Mouse (Mus musculus) urinary bladder, adult 18-20 months (tissue): ENCODE measurements around the gene Radil.

Experiments
- DNase-seq, 2 experiments: peaks; one replicate each; pipeline ENCODE4 v3.0.0; 2022; ENCODE audit warnings: low spot score in 2 of 2, mixed read lengths in 2 of 2

Gene Radil

DNA sequence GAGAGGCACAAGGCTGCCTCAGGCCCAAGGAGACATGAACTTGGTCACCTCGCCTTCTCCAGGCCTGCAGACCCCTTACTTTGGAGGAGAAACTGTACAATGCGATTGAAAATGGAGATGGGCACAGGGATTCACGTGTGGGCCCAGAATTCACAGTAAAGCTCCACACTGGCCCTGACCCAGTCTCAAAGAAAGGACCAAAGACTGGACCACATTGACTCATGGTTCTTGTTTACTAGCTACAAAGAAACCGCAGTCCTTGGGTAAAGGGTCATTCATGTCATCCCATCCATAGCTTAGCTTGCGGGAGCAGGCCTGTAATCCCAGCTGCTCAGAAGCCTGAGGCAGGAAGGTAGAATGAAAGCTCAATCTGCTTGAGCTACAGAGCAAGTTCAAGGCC lies 67.3 kb downstream of the Radil start:
- DNase-seq, result no peak

DNA sequence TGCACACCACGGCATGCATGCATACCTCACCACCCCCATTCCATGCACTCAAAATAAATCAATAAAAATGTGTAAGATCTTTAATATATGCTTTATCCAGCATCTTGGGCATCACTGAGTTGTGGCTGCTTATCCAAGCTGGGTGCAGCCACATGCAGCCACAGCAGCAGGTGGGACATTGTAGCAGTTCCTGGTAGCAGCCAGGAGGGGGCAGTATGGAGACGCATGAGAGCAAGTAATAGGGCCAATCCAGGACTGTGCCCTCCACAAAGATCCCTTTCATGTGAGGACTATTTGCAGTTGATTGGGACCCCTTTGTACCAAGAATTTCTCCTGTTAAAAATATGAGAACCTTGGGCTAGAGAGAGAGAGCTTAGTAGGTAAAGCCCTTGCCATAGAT lies 68.4 kb downstream of the Radil start:
- DNase-seq, result no peak

DNA sequence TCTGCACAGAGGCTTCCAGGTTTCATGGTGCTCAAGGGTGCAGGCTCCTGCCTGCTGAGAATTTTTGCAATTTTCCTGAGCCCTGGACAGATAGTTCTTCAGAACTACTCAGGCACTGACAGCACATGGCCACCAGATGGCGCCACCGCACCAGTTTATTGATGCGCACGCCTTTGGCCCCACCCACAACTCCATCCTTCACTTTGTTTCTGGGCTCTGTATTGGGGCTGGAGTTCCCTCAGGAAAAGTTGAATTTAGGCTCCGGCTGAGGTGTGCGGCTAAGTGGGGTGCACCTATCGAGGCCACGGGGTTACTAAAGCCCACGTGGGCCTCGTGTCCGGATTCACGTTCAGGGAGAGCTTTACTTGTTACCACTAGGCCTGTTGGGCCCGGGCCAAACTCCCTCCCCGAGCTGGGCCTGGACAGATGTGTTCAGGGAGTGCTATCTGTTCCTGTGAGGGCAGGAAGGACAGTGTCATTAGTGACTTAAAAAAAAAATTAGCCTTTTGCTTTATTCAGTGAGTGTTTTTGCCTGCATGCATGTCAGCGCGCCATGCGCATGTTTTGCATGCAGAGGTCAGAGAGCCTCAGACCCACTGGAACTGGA lies 72.0 kb downstream of the Radil start:
- peak; percentile 55 to 65 for DNase-seq

DNA sequence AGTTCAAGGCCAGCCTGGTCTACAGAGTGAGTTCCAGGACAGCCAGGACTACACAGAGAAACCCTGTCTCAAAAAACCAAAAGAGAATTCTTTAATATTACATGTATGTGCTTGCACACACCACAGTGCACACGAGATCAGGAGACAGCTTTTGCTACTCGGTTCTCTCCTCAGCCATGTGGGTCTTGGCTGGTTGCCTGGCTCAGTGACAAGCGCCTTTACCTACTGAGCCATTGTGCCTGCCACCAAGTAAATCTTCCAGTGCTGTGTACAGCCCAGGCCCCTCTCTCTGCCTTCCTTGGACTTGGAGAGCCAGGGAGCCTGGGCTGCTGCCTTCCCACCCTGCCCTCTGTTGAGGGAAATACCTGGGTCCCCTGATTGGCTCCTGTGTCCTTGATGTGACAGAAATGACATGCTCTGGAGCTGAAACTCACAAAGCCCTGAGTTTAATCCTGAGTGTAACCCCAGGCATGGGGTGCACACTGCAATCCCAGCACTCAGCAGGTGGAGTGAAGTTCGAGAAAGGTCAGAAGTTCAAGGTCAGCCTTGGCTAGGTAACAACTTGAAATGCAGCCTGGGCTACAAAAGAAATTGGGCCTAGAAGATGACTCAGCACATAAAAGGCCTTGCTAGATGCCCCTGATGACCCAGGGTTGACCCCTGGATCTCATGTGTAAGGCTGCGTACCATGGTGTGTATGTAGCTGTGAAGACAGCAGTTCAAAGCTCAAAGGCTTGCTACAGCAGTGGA lies 72.9 kb downstream of the Radil start:
- DNase-seq, result no peak

DNA sequence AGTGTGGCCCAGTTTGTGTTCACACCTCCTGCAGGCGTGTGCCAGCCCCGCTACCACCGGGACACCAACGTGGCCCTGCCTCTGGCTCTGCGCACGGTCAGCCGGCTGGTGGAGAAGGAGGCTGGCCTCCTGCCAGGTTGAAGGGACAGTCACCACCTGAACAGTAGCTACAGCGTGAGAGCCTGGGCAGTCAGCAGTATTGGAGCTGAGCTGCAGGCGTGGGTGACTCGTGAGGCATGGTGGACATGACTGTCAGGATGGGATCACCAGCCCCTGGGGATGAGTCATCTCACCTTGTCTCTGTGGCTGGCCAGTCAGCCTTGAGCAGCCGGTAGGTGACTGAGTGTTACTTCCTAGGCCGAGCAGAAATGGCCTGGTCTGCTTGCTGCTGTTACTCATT lies 73.6 kb downstream of the Radil start:
- DNase-seq, result no peak

DNA sequence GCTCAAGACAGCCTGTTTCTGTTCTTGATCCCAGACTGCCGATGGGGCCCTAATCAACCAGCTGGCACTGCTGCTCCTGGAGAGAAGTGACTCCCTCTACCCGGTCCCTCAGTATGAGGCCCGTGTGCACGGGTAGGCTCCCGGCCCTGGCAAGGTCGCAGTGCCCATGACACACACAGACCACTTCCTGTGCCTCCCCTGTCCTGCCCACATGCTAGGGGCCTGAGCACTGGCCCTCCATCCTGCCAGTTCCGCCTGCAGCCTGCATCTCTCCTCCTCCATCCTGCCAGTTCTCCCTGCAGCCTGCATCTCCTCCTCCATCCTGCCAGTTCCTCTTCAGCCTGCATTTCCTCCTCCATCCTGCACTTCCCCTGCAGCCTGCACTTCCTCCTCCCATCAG lies 75.2 kb downstream of the Radil start:
- no peak for DNase-seq

DNA sequence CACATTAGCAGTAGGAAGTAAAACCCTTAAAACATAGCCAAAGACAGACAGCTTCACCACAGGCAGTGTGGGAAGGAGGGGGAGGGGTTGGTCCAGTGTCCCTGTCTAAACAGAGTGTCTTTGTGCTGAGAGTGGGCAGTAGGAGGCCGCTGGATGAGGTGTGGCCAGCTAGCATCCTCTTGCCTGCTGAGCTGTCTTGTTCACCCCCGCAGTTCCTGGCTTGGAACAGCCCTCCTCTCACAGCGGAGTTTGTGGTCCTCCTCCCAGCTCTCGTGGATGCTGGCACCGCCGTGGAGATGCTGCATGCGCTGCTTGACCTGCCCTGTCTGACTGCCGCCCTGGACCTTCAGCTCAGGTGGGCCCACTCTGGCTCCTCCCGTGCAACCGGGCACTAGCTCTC lies 77.2 kb downstream of the Radil start:
- DNase-seq, result no peak

DNA sequence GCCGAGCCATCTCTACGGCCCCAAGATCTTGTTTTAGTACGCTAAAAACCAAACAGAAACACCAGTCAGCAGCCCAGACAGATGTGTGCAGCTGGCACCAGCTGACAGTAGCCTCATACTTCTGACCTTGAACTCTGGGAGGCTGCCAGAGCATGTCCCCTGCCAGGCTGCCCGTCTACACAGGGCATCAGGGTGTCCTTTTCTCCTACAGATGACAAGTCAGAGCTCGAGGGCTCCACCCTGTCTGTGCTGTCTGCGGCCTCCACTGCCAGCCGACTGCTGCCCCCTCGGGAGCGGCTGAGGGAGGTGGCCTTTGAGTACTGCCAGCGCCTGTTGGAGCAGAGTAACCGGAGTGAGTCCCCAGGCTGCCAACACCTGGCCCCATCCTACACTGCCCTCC lies 81.1 kb downstream of the Radil start:
- no peak for DNase-seq

DNA sequence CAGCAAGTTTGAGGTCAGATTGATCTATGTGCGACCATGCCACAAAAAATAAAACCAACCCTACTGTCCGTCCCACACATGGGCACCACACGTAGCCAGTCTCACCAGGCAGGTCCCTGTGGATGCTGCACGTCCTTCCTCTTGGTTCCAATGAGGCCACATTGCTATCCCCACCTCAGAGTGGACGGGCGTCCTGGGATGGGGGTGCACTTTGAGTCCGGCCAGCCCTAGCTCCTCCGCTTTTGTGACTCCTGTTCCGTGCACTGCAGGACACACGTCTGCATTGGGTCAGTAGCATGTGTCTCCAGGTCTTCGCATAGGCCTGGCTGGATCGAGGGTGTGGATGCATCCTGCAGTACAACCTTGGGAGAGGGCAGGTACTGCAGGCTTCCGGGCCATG lies 82.5 kb downstream of the Radil start:
- no peak for DNase-seq

DNA sequence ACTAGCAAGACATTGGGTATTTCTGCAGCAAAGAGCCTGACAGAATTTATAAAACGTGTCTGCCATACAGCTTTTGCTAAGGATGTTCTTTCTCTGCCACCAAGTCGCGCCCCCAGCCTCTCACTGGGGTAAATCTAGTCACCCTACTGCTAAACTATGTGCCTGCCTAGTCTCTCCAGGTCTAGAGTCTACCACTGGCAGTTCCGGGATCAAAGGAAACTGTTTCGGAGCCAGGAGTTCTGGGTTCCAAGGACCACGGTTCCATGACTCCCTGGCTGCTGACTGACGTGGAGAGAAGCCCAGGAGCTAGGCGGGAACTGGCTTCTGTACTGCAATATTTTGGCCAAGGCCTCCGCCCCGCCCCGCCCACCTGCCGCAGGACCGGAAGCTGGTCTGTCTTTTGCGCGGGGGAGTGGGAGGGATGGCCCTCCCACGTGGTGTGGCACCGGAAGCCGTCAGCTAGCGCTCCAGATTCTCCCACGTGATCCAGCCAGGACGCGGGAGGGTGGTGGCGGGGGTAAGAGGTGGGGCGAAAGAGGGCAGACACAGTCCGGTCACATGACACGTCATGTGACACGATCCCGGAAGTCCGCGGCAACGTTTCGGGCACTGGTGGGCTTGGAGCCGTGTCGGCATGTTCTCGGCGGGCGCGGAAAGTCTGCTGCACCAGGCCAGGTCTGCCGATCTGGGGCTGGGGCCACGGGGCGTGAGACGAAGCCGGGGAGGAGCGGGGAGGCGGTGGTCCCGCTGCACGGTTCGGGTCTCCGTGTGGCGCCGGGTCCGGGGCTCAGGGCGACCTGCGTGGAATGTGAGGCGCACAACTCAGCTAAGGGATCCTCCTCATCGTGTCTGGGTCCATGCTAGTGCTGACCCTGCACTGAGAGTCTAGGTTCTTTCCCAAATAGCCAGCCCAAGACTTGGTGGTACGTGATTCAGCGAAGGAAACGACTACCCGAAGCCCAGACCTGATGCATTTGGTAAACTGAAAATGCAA lies 87.1 kb downstream of the Radil start, which contains the start of gene Ap5z1:
TSS of gene Ap5z1 (plus strand) at position 484 of the 994 bp plus-strand sequence.
- DNase-seq, result peak; percentile 82 to 94

DNA sequence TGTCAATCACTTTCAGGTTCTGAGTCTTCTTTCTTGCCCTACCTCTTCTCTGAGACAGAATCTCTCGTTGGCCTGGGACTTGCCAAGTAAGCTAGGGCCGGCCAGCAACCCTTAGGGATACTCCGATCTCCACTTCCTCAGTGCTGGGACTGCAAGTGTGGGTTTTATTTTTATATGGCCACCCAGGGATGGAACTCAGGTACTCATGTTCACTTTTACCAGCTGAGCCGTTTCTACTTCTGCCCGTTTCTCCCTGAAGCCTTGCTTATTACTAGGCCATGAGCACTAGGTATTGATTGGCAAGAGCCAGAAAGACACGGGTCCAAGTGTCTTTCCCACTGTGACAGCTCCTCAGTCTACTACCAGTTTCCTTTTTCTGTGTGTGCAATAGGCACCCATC lies 87.9 kb downstream of the Radil start:
- DNase-seq, result no peak

DNA sequence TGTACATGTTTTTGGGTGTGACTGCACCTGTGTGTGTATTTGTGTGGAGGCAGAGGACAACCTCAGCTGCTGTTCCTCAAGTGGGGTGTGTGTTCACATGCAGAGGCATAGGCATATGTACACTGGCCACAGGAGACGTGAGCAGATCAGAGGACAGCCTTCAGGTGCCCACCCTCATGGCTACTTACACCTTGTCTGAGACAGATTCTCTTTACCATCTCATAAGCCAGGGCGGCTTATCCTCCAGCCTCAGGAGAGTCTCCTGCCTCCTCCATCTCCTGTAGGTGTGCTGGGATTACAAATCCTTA lies 88.3 kb downstream of the Radil start:
- DNase-seq, result no peak

DNA sequence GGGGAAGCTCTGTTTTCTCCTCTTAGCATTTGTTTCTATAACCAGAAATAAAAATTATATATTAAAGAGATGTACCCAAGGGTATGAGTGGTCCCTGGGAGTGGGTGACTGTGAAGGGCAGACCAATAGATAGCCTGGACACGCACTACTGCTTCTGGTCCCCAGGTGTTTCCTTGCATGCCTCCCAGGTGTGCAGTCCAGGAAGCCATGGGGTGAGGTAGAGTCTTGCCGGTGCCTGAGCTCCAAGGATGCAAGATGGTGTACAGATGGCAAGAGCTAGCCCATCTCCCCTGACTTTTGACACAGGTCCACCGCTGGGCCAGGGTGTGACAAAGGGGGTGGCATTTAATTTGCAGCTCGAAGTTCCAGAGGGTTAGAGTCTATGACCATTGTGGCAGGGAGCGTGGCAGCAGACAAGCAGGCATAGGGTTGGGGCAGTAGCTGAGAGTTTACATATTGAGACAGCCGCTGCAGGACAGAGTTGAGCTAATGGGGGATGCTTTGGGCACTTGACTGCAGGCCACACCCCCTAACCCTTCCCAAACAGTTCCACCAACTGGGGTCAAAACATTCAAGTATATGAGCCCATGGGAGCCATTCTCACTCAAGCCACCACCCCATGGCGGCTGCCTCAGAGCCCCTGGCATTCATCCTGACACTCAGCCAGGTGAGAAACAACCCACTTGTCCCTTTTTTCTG lies 88.8 kb downstream of the Radil start:
- no peak for DNase-seq

DNA sequence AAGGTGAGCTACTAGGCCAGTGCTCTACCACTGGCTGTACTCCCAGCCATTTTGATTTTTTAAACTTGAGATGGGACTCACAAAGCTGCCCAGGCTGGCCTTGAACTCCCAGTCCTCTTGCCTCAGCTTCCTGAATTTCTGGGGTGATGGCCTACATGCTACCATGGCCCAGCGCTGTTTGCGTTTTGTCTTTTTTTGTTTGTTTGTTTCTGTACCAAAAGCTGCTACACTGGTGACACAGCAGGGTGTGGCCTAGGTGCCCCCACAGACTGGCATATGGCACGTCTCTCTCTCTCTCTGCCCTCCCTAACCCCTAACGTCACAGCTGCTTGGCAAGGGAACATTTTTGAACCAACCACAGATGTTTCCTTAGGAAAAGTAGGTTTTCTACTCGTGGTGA lies 91.1 kb downstream of the Radil start:
- DNase-seq, result no peak

DNA sequence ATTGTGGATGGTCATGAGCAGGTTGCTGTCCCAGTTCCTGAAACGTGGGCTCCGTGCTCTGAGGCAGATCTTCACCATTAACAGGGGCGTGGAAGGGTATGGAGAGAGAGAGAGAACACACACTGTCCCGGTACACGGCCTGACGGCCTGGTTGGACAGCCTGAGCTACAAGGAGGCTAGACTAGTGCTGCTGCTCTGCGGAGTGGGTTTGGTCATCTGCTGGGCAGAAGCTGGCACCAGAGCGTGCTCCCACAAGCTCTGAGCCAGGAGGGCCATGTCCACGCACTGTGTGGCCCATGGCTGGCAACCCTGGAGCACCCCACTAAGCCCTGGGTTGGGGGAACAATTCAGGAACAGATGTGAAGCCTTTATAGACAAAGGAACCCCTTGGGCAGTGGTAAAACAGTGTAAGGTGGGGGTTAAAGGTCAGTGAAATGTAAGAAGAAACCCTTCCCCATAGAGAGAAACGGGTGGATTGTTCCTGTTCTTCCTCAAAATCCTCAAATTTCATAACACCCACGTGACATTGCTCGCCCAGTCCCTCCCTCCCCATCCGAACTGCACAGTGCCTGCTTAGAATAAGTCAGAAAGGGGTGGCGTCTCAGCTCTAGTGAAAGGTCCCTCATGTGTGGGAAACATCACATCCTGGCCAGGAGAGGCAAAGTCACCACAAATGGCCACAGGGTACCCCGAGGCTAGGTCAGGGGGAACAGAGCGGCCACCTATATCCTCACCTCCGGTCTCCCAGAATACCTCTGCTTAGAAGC lies 91.9 kb downstream of the Radil start:
- DNase-seq, result no peak

DNA sequence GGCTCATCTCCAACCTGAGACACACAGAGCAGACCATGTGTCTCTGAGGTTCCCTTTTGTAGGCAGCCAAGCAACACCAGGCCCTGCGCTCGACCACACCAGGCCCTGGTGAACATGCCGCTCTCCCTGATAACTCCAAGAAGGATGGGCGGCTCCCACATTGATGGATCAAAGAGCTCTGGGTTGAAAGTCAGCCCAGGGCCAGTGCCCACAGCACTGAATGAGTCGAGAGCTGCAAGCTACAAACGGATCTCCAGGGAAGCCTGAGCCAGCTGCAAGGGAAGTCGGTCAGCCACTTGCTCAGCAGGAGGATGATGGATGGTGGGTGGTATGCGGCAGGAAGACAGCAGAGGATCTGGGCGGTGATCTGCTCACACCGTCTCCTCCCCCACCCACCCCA lies 93.6 kb downstream of the Radil start:
- DNase-seq, result no peak

DNA sequence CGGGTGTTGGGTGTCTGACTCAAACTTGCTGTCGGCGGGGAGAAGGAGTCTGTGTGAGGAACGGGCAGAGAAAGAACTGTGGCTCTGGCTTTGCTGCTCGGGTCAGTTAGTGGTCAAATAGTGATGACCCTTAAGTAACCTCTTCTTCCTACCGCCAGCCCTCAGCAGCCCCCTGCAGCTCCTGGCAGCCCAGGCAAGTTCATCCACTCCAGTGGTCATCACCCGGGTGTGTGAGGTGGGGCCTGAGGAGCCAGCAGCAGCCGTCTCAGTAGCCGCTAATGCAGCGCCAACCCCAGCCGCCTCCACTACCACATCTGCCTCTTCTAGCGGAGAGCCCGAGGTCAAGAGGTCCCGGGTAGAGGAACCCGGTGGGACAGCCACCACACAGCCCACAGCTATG lies 94.6 kb downstream of the Radil start:
- DNase-seq, result no peak

DNA sequence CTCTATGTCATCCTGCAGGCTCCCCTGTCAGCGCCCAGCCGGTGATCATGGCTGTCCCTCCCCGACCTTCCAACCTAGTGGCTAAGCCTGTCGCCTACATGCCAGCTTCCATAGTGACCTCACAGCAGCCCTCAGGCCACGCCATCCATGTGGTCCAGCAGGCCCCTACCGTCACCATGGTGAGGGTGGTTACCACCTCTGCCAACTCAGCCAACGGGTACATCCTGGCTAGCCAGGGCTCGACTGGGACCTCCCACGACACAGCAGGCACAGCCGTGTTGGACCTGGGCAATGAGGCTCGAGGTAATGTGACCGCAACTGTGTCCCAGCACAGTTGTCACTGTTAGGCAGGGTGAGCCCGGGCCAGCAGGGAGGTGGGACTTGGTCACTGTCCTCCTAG lies 97.2 kb downstream of the Radil start:
- DNase-seq, result no peak

DNA sequence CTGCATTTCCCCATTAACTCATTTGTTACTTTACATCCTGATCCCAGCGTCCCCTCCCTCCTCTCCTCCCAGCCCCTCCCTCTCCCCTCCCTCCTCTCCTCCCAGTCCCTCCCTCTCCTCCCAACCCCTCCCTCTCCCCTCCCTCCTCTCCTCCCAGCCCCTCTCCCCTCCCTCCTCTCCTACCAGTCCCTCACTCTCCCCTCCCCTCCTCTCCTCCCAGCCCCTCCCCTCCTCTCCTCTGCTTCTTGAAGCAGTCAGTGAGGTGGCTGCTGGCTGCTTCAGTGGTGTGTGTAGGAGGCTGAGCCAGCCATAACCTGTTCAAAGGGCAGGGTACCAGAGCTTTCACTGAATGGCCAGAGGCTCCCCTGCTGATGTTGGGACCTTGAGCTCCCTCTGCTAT lies 99.1 kb downstream of the Radil start:
- DNase-seq, result no peak

DNA sequence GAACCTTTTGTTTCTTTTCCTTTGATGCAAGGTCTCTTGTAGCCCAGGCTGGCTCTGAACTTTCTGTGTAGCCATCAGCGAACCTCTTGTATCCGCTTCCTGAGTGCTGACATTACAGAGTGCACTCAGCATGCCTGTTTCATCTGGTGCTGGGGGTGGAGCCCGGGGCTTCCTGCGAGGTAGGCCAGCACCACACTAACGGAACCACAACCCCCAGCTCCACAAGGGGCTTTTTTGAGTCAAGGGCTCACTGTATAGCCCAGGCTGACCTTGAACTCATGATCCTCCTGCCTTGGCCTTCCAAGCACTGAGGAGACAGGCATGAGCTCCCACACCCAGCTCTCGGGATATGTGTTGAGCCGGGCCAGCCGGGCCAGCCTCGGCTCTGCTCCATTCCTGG lies 100.1 kb downstream of the Radil start:
- no peak for DNase-seq

DNA sequence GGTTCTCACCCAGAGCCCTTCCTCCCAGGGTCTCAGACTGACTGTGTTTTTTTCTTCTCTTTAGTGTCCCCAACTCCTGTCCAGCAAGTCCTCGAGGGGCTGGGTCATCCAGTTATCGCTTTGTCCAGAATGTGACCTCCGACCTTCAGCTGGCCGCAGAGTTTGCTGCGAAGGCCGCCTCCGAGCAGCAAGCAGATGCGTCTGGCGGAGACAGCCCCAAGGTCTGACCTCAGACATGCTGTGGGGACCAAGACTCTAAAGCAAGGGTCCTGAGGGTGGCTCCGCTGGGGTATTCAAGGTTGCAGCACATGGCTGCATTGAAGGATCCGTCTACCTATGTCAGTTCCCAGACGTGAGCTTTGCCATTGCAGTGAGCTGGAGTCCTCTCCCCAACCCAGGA lies 102.3 kb downstream of the Radil start:
- no peak for DNase-seq
